Mouse (Mus musculus) CH12.LX (cell line): Measurements from ENCODE around the gene Cela3a.

ENCODE experiments used
- CHD2 ChIP-seq: IDR thresholded peaks from 2 replicates; pipeline ENCODE4 v1.6.1; 2011; ENCODE audit warnings: low read length, improper control_type of control experiment
- CTCF ChIP-seq, 2 experiments: IDR thresholded peaks in 1 of 2; conservative IDR thresholded peaks in 1 of 2; 2 replicates each; pipeline ENCODE4 v1.5.1; 2011 to 2012; ENCODE audit warnings: low read depth in 2 of 2, low read length in 2 of 2, improper control_type of control experiment in 1 of 2, inconsistent platforms in 1 of 2, mild to moderate bottlenecking in 1 of 2, moderate library complexity in 1 of 2
- E2F4 ChIP-seq: IDR thresholded peaks from 2 replicates; pipeline ENCODE4 v1.6.1; 2011; ENCODE audit warnings: low read depth, low read length, improper control_type of control experiment; ENCODE audit not compliant: insufficient replicate concordance
- TBP ChIP-seq: conservative IDR thresholded peaks from 2 replicates; pipeline ENCODE4 v1.6.1; 2011; ENCODE audit warnings: low read depth, low read length, improper control_type of control experiment
- ZMIZ1 ChIP-seq: IDR thresholded peaks from 2 replicates; pipeline ENCODE4 v1.6.1; 2012; ENCODE audit warnings: low read depth, mild to moderate bottlenecking, inconsistent platforms, low read length, improper control_type of control experiment

DNA sequence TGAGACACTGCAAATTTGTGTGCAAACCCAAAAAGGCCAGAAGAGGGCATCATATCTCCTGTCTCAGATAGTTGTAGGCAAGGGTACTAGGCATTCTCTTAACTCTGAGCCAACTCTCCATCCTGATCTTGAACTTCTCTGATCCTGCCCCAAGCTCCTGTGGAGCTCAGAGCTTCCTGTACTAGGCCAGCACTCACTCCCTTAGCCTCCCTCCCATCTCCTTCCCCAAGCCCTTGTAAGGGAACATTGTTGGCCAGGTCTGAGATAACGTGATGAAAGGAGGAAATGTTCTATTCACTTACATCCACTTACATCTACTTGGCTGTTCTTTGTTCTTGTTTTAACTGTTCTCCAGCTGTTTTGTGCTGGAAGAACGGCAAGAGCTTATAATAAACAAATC is 32.8 kb downstream of the Cela3a start:
- TF ChIP-seq E2F4 (no peak), CTCF (conservative IDR thresholded peaks at IDR 0.05 in 1 of 2, IDR thresholded peaks at IDR 0.05 in 1 of 2; ENCODE audit: low read depth in 2 of 2, low read length in 2 of 2) (peak in 1 of 2 experiments; percentile 27; a peak in 2 of 4 replicates), ZMIZ1 (no peak), CHD2 (no peak), TBP (no peak)
